10 mouse cellular contexts compared by ENCODE assay signal in genomic region chr17:46619683-46620357, GRCm38 (mm10). TPM values are rescaled to one million over a fixed set of nuclear protein-coding genes. Genes with fewer than 3 reads are reported as not detected.
A peak's percentile ranks its signal among the peaks of the same experiment; 100 is the strongest.
DNase-seq lines count a peak whose midpoint lies in the region; ATAC-seq lines count a peak whose summit lies in the region.
"Had no signal": no experiment of that assay in that cellular context is flagged by ENCODE, and none has a peak within 500 bp of the region (broad histone marks: within the 10 kb centered on the region; RNA-seq: fewer than 3 reads in every experiment).

No protein-coding gene starts in this region.

- ATAC-seq in kidney, embryonic 14.5 days (ENCODE audit: low FRiP score, low TSS enrichment): no peak
- 0 out of 2 replicates have a peak, but pooled peaks have one; percentile 7 for ATAC-seq in embryonic facial prominence, embryonic 11.5 days (replicated peaks; ENCODE audit: insufficient number of reproducible peaks, low FRiP score, low TSS enrichment, low read depth)
- ATAC-seq in hindbrain, embryonic 14.5 days (ENCODE audit: low FRiP score): no peak
- ATAC-seq in midbrain, embryonic 16.5 days: 0 out of 2 replicates have a peak, but pooled peaks have one; percentile 22
- ATAC-seq in frontal cortex, adult (ENCODE audit: low TSS enrichment): no peak

- WGBS in kidney, embryonic 14.5 days: 11% methylated on average over 16 of the region's 16 CpGs
- 25% methylated on average over 16 of the region's 16 CpGs for WGBS in embryonic facial prominence, embryonic 11.5 days
- WGBS in hindbrain, embryonic 14.5 days: 29% methylated on average over 16 of the region's 16 CpGs
- 35% methylated on average over 16 of the region's 16 CpGs for WGBS in midbrain, embryonic 16.5 days

- H3K36me3 ChIP-seq in kidney, embryonic 14.5 days (ENCODE audit: control insufficient read depth, insufficient read depth, low read length): no peaks in the 10 kb centered on the region
- H3K36me3 ChIP-seq in embryonic facial prominence, embryonic 11.5 days (replicated peaks; ENCODE audit: control insufficient read depth, insufficient read depth, low read depth, low read length): no peaks in the 10 kb centered on the region
- no peaks in the 10 kb centered on the region for H3K36me3 ChIP-seq in hindbrain, embryonic 14.5 days (replicated peaks; ENCODE audit: control insufficient read depth, insufficient read depth)
- no peaks in the 10 kb centered on the region for H3K36me3 ChIP-seq in midbrain, embryonic 16.5 days (ENCODE audit: control insufficient read depth, insufficient read depth, low read length)

- no peaks in the 10 kb centered on the region for H3K9me3 ChIP-seq in kidney, embryonic 14.5 days (ENCODE audit: control insufficient read depth, low read length)
- no peaks in the 10 kb centered on the region for H3K9me3 ChIP-seq in embryonic facial prominence, embryonic 11.5 days (replicated peaks; ENCODE audit: control insufficient read depth, low read length)
- H3K9me3 ChIP-seq in hindbrain, embryonic 14.5 days (ENCODE audit: control insufficient read depth, low read length): no peaks in the 10 kb centered on the region
- no peaks in the 10 kb centered on the region for H3K9me3 ChIP-seq in midbrain, embryonic 16.5 days (replicated peaks; ENCODE audit: control insufficient read depth, low read length, poor library complexity, severe bottlenecking)

- no peak for DNase-seq in kidney, postnatal 10 days
- DNase-seq in embryonic facial prominence, embryonic 11.5 days (ENCODE audit: low spot score): no peak
- no peak for DNase-seq in hindbrain, embryonic 14.5 days (ENCODE audit: low spot score)
- DNase-seq in frontal cortex, postnatal 36 days (ENCODE audit: low spot score in 2 of 2): no peak
- no peak for DNase-seq in yolk sac, embryonic 10.5 days (ENCODE audit: low spot score)
- DNase-seq: adrenal gland, postnatal 14 days; kidney, adult 9 months had no signal

- 0 out of 2 replicates have a peak overlapping the region, but pooled peaks have one; percentile 2 for H3K4me3 ChIP-seq in kidney, embryonic 14.5 days (ENCODE audit: low read length)
- H3K4me3 ChIP-seq in embryonic facial prominence, embryonic 11.5 days (ENCODE audit: low read depth, low read length): no peak overlapping the region
- no peak overlapping the region for H3K4me3 ChIP-seq in hindbrain, embryonic 14.5 days (replicated peaks; ENCODE audit: low read length)
- no peak overlapping the region; the same call in 1 of the 2 replicates for H3K4me3 ChIP-seq in midbrain, embryonic 16.5 days (ENCODE audit: low read depth, low read length)

- peak overlapping the region; percentile 54; the same call in 1 of the 2 replicates for H3K9ac ChIP-seq in kidney, embryonic 14.5 days (ENCODE audit: low read depth, low read length)
- peak overlapping the region; percentile 61 for H3K9ac ChIP-seq in embryonic facial prominence, embryonic 11.5 days (replicated peaks; ENCODE audit: low read length)
- peak overlapping the region; percentile 56 for H3K9ac ChIP-seq in hindbrain, embryonic 14.5 days
- H3K9ac ChIP-seq in midbrain, embryonic 16.5 days (ENCODE audit: low read depth, low read length): peak overlapping the region; percentile 49; the same call in 1 of the 2 replicates

- peaks cover 100% of the 10 kb centered on the region for H3K4me1 ChIP-seq in kidney, embryonic 14.5 days (ENCODE audit: control insufficient read depth, insufficient read depth, low read length)
- peaks cover 21% of the 10 kb centered on the region for H3K4me1 ChIP-seq in embryonic facial prominence, embryonic 11.5 days (ENCODE audit: control insufficient read depth, insufficient read depth, low read length)
- peaks cover 50% of the 10 kb centered on the region for H3K4me1 ChIP-seq in hindbrain, embryonic 14.5 days (replicated peaks; ENCODE audit: control insufficient read depth, insufficient read depth, low read length)
- H3K4me1 ChIP-seq in midbrain, embryonic 16.5 days (ENCODE audit: control insufficient read depth, insufficient read depth, low read length): peaks cover 38% of the 10 kb centered on the region

- H3K4me2 ChIP-seq in kidney, embryonic 14.5 days (replicated peaks; ENCODE audit: low read depth, low read length): peak overlapping the region; percentile 38
- H3K4me2 ChIP-seq in embryonic facial prominence, embryonic 11.5 days (ENCODE audit: low read depth, low read length): peak overlapping the region; percentile 22
- H3K4me2 ChIP-seq in hindbrain, embryonic 14.5 days (replicated peaks): peak overlapping the region; percentile 25
- H3K4me2 ChIP-seq in midbrain, embryonic 16.5 days (ENCODE audit: low read length): peak overlapping the region; percentile 27

- no peaks in the 10 kb centered on the region for H3K27me3 ChIP-seq in kidney, embryonic 14.5 days (ENCODE audit: control insufficient read depth, insufficient read depth, low read length)
- no peaks in the 10 kb centered on the region for H3K27me3 ChIP-seq in embryonic facial prominence, embryonic 11.5 days (ENCODE audit: control insufficient read depth, insufficient read depth, low read length)
- no peaks in the 10 kb centered on the region for H3K27me3 ChIP-seq in hindbrain, embryonic 14.5 days (ENCODE audit: control insufficient read depth, insufficient read depth, low read length)
- H3K27me3 ChIP-seq in midbrain, embryonic 16.5 days (ENCODE audit: control insufficient read depth, insufficient read depth, low read depth, low read length): no peaks in the 10 kb centered on the region

- H3K27ac ChIP-seq in kidney, embryonic 14.5 days (ENCODE audit: low read depth, low read length): peak overlapping the region; percentile 96
- peak overlapping the region; percentile 98 for H3K27ac ChIP-seq in embryonic facial prominence, embryonic 11.5 days (replicated peaks; ENCODE audit: low read depth, low read length)
- peak overlapping the region; percentile 76 for H3K27ac ChIP-seq in hindbrain, embryonic 14.5 days
- H3K27ac ChIP-seq in midbrain, embryonic 16.5 days (ENCODE audit: low read length): peak overlapping the region; percentile 66

RNA-seq across cellular contexts. Expression of gene Ptk7, which starts 9.5 kb away (rescaled TPM):
- polyA plus RNA-seq in kidney, embryonic 14.5 days (2014; fragmentation: Nextera tagmentation; extraction: Ambion mirVana): 58.5 and 64.1 TPM in 2 replicates
- polyA plus RNA-seq in embryonic facial prominence, embryonic 11.5 days (2014; fragmentation: Nextera tagmentation; extraction: Ambion mirVana): 25.7 and 34.5 TPM in 2 replicates
- polyA plus RNA-seq in hindbrain, embryonic 14.5 days (2014; fragmentation: Nextera tagmentation; extraction: Ambion mirVana): 19.2 and 20.6 TPM in 2 replicates
- polyA plus RNA-seq in midbrain, embryonic 16.5 days (2015; fragmentation: Nextera tagmentation; extraction: Ambion mirVana): 26.9 and 28.8 TPM in 2 replicates

RNA-seq across cellular contexts. Expression of gene Klc4, which starts 26.0 kb away (rescaled TPM):
- 22.0 and 31.5 TPM in 2 replicates for polyA plus RNA-seq in kidney, embryonic 14.5 days (2014; fragmentation: Nextera tagmentation; extraction: Ambion mirVana)
- polyA plus RNA-seq in embryonic facial prominence, embryonic 11.5 days (2014; fragmentation: Nextera tagmentation; extraction: Ambion mirVana): 17.7 and 22.5 TPM in 2 replicates
- polyA plus RNA-seq in hindbrain, embryonic 14.5 days (2014; fragmentation: Nextera tagmentation; extraction: Ambion mirVana): 26.2 and 30.5 TPM in 2 replicates
- 32.4 and 39.7 TPM in 2 replicates for polyA plus RNA-seq in midbrain, embryonic 16.5 days (2015; fragmentation: Nextera tagmentation; extraction: Ambion mirVana)

RNA-seq across cellular contexts. Expression of gene Mrpl2, which starts 26.2 kb away (rescaled TPM):
- polyA plus RNA-seq in kidney, embryonic 14.5 days (2014; fragmentation: Nextera tagmentation; extraction: Ambion mirVana): 121 and 141 TPM in 2 replicates
- polyA plus RNA-seq in embryonic facial prominence, embryonic 11.5 days (2014; fragmentation: Nextera tagmentation; extraction: Ambion mirVana): 114 and 117 TPM in 2 replicates
- 66.5 and 71.2 TPM in 2 replicates for polyA plus RNA-seq in hindbrain, embryonic 14.5 days (2014; fragmentation: Nextera tagmentation; extraction: Ambion mirVana)
- 58.9 and 60.8 TPM in 2 replicates for polyA plus RNA-seq in midbrain, embryonic 16.5 days (2015; fragmentation: Nextera tagmentation; extraction: Ambion mirVana)

RNA-seq across cellular contexts. Expression of gene Cul7, which starts 30.3 kb away (rescaled TPM):
- polyA plus RNA-seq in kidney, embryonic 14.5 days (2014; fragmentation: Nextera tagmentation; extraction: Ambion mirVana): 40.7 and 42.6 TPM in 2 replicates
- 27.9 and 28.1 TPM in 2 replicates for polyA plus RNA-seq in embryonic facial prominence, embryonic 11.5 days (2014; fragmentation: Nextera tagmentation; extraction: Ambion mirVana)
- polyA plus RNA-seq in hindbrain, embryonic 14.5 days (2014; fragmentation: Nextera tagmentation; extraction: Ambion mirVana): 29.7 and 30.2 TPM in 2 replicates
- 41.9 and 47.6 TPM in 2 replicates for polyA plus RNA-seq in midbrain, embryonic 16.5 days (2015; fragmentation: Nextera tagmentation; extraction: Ambion mirVana)

RNA-seq across cellular contexts. Expression of gene Rrp36, which starts 54.3 kb away (rescaled TPM):
- 54.0 and 66.5 TPM in 2 replicates for polyA plus RNA-seq in kidney, embryonic 14.5 days (2014; fragmentation: Nextera tagmentation; extraction: Ambion mirVana)
- 54.0 and 61.6 TPM in 2 replicates for polyA plus RNA-seq in embryonic facial prominence, embryonic 11.5 days (2014; fragmentation: Nextera tagmentation; extraction: Ambion mirVana)
- 41.6 and 44.7 TPM in 2 replicates for polyA plus RNA-seq in hindbrain, embryonic 14.5 days (2014; fragmentation: Nextera tagmentation; extraction: Ambion mirVana)
- 51.8 and 52.4 TPM in 2 replicates for polyA plus RNA-seq in midbrain, embryonic 16.5 days (2015; fragmentation: Nextera tagmentation; extraction: Ambion mirVana)

Comparison
In these comparisons a context has a peak if more than half of its experiments do, and no peak if none do; other contexts are left out.
1. ATAC-seq: peak in embryonic facial prominence, embryonic 11.5 days (single experiment) and midbrain, embryonic 16.5 days (single experiment); none in kidney, embryonic 14.5 days (single experiment), hindbrain, embryonic 14.5 days (single experiment) and frontal cortex, adult (single experiment).
2. Peak in every context shown above with its lines, with median percentiles within 50 percentile points of each other: H3K27ac ChIP-seq, H3K4me2 ChIP-seq and H3K9ac ChIP-seq.